Mouse (Mus musculus) bone marrow macrophage, adult 2 months (primary cell): ENCODE results near the gene Fancg.

ENCODE experiments used
- CTCF ChIP-seq: IDR thresholded peaks from 2 replicates; pipeline ENCODE4 v1.5.1; 2012; ENCODE audit warnings: low read depth, mild to moderate bottlenecking, low read length, moderate library complexity
- POLR2A ChIP-seq: IDR thresholded peaks from 2 replicates; pipeline ENCODE4 v1.6.1; 2012; ENCODE audit warnings: mild to moderate bottlenecking, low read depth, low read length, borderline replicate concordance

DNA sequence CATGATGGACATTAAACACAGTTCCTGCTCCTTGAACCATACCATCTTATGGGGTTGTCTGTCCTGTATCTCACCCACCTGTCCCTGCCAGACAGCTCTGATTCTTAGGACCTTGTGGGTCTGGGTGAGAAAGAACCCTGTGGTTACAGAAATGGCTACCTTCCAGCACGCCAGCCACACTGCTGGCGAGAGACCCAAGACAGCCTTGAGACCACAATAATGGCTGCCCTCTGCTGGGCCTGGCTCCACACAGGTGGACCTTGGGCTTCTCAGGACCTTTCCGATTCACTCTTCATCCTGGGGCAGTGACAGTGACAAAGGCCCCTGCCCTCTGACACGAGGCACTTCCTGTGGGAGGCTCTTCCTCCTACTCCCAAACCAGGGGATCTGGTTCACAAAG is 50.9 kb downstream of the Fancg start:
- TF ChIP-seq POLR2A (no peak), CTCF (no peak)
